Mouse (Mus musculus) activated CD4-positive, CD25-positive, alpha-beta regulatory T cell, adult 4 months (primary cell): ENCODE measurements around the gene Tnfrsf1b. TPM values are rescaled to one million over a fixed set of nuclear protein-coding genes. Genes with fewer than 3 reads are reported as not detected.

ENCODE experiments used
- ATAC-seq: one replicate; pipeline ENCODE4 v1.8.0; 2017
- polyA plus RNA-seq, 2 experiments: library from polyadenylated mRNA; unstranded; fragments of 100-300 nt; shearing (Covaris generic); gene quantifications; one replicate each; pipeline ENCODE4 v1.2.1; 2017

Gene Tnfrsf1b
- polyA plus RNA-seq, 2 experiments from 2014 or later = 87.9 to 139 TPM

GRCm38 (mm10) chr4:145217837-145218236, 28.8 kb downstream of the Tnfrsf1b start:
- no peak for ATAC-seq

- no peak for ATAC-seq
Measured at GRCm38 (mm10) chr4:145217046-145217445, 29.6 kb downstream of the Tnfrsf1b start.

GRCm38 (mm10) chr4:145215396-145215795, 31.3 kb downstream of the Tnfrsf1b start:
- no peak for ATAC-seq

GRCm38 (mm10) chr4:145214786-145215174, 31.9 kb downstream of the Tnfrsf1b start:
- ATAC-seq = no peak

- peak; percentile 62 for ATAC-seq
Measured at GRCm38 (mm10) chr4:145213999-145214785, 32.5 kb downstream of the Tnfrsf1b start.

- ATAC-seq = peak; percentile 18
Measured at GRCm38 (mm10) chr4:145211076-145211475, 35.6 kb downstream of the Tnfrsf1b start.

GRCm38 (mm10) chr4:145210564-145210963, 36.1 kb downstream of the Tnfrsf1b start:
- peak; percentile 55 for ATAC-seq

GRCm38 (mm10) chr4:145209690-145210088, 37.0 kb downstream of the Tnfrsf1b start:
- no peak for ATAC-seq

- no peak for ATAC-seq
Measured at GRCm38 (mm10) chr4:145209076-145209689, 37.5 kb downstream of the Tnfrsf1b start.

GRCm38 (mm10) chr4:145207718-145208371, 38.8 kb downstream of the Tnfrsf1b start:
- ATAC-seq = no peak

- ATAC-seq = no peak
Measured at GRCm38 (mm10) chr4:145204779-145205178, 41.9 kb downstream of the Tnfrsf1b start.

- ATAC-seq = no peak
Measured at GRCm38 (mm10) chr4:145203305-145203704, 43.4 kb downstream of the Tnfrsf1b start.

GRCm38 (mm10) chr4:145201424-145201823, 45.2 kb downstream of the Tnfrsf1b start:
- no peak for ATAC-seq

- peak; percentile 26 for ATAC-seq
Measured at GRCm38 (mm10) chr4:145199982-145200699, 46.5 kb downstream of the Tnfrsf1b start.

- no peak for ATAC-seq
Measured at GRCm38 (mm10) chr4:145196586-145196985, 50.1 kb downstream of the Tnfrsf1b start.

GRCm38 (mm10) chr4:145195172-145195571, 51.5 kb downstream of the Tnfrsf1b start:
- no peak for ATAC-seq

GRCm38 (mm10) chr4:145194559-145195162, 52.0 kb downstream of the Tnfrsf1b start, which contains the start of gene Vps13d:
Vps13d (minus strand) TSS chr4:145195005.
- ATAC-seq = peak; percentile 97

GRCm38 (mm10) chr4:145193991-145194511, 52.6 kb downstream of the Tnfrsf1b start:
- peak; percentile 2 for ATAC-seq

GRCm38 (mm10) chr4:145193406-145193805, 53.3 kb downstream of the Tnfrsf1b start:
- no peak for ATAC-seq

- no peak for ATAC-seq
Measured at GRCm38 (mm10) chr4:145192686-145193085, 54.0 kb downstream of the Tnfrsf1b start.

GRCm38 (mm10) chr4:145188561-145188960, 58.1 kb downstream of the Tnfrsf1b start:
- no peak for ATAC-seq

- no peak for ATAC-seq
Measured at GRCm38 (mm10) chr4:145187619-145188018, 59.1 kb downstream of the Tnfrsf1b start.
